Mouse (Mus musculus) stomach, embryonic 14.5 days (tissue): Measurements from ENCODE around the gene Brdt. TPM values are rescaled to one million over a fixed set of nuclear protein-coding genes. Genes with fewer than 3 reads are reported as not detected.

Experiments
- ATAC-seq: fragments of 200-750 bp; cut with Nextera tagmentation; 2 replicates; pipeline ENCODE4 v1.8.0; 2017; ENCODE audit warnings: low read depth, moderate TSS enrichment; ENCODE audit not compliant: insufficient number of reproducible peaks, insufficient read depth, low FRiP score
- H3K27ac ChIP-seq: fragments of 300-500 bp; sonication (generic); 2 replicates; pipeline ENCODE4 v1.5.1; 2014; ENCODE audit warnings: mild to moderate bottlenecking, low read length, moderate library complexity, mixed read lengths
- H3K27me3 ChIP-seq: fragments of 300-500 bp; sonication (generic); 2 replicates; pipeline ENCODE4 v1.6.1; 2014; ENCODE audit warnings: low read length, control low read depth, mixed read lengths; ENCODE audit not compliant: control insufficient read depth, insufficient read depth
- H3K36me3 ChIP-seq: fragments of 300-500 bp; sonication (generic); 2 replicates; pipeline ENCODE4 v1.6.1; 2014; ENCODE audit warnings: mild to moderate bottlenecking, control low read depth, low read length, moderate library complexity, mixed read lengths; ENCODE audit not compliant: control insufficient read depth, insufficient read depth
- H3K4me1 ChIP-seq: fragments of 300-500 bp; sonication (generic); 2 replicates; pipeline ENCODE4 v1.6.1; 2014; ENCODE audit warnings: low read length, control low read depth, mixed read lengths; ENCODE audit not compliant: control insufficient read depth, insufficient read depth
- H3K4me2 ChIP-seq: fragments of 300-500 bp; sonication (generic); replicated peaks from 2 replicates; pipeline ENCODE4 v1.6.1; 2014; ENCODE audit warnings: low read depth, low read length, control low read depth
- H3K4me3 ChIP-seq: fragments of 300-500 bp; sonication (generic); 2 replicates; pipeline ENCODE4 v1.5.1; 2014; ENCODE audit warnings: low read depth, low read length, control low read depth
- H3K9ac ChIP-seq: fragments of 300-500 bp; sonication (generic); replicated peaks from 2 replicates; pipeline ENCODE4 v1.6.1; 2014; ENCODE audit warnings: low read depth, mild to moderate bottlenecking, control low read depth, low read length, moderate library complexity, mixed read lengths
- H3K9me3 ChIP-seq: fragments of 300-500 bp; sonication (generic); 2 replicates; pipeline ENCODE4 v1.6.1; 2016; ENCODE audit warnings: low read depth, low read length, control low read depth; ENCODE audit not compliant: control insufficient read depth
- WGBS: fragments of 180-500 bp; shearing (Covaris S2); extraction: QIAGEN DNeasy Blood & Tissue Kit; methylation state at CpG from one replicate; pipeline ENCODE4 v1.1.7; 2014; 5-methylcytosine and 5-hydroxymethylcytosine counted together
- polyA plus RNA-seq: library from polyadenylated mRNA; unstranded; fragments of >200 nt; fragmentation: Nextera tagmentation; extraction: Ambion mirVana; gene quantifications from 2 replicates; pipeline ENCODE4 v1.2.1, GENCODE M21; 2014

Gene Brdt
- polyA plus RNA-seq, result 2.5 TPM in 2 replicates

GRCm38 (mm10) chr5:107330916-107331421 is at the start of gene Brdt:
Gene Brdt, plus strand, starts transcription at chr5:107331159.
- no peak within 1 kb of the TSS for H3K4me3 ChIP-seq
- no peak within 1 kb of the TSS for H3K4me2 ChIP-seq
- no peaks in the 10 kb centered on the region for H3K9me3 ChIP-seq
- no peak within 1 kb of the TSS for H3K9ac ChIP-seq
- H3K36me3 ChIP-seq, result no peaks in the 10 kb centered on the region
- 91% methylated on average over 30 of the region's 30 CpGs for WGBS
- ATAC-seq, result no peak
- H3K4me1 ChIP-seq, result no peaks in the 10 kb centered on the region
- H3K27me3 ChIP-seq, result no peaks in the 10 kb centered on the region
- H3K27ac ChIP-seq, result no peak within 1 kb of the TSS

GRCm38 (mm10) chr5:107282561-107283307 is 48.2 kb upstream of the Brdt start:
- Histone ChIP-seq H3K36me3 (no peaks in the 10 kb centered on the region), H3K9me3 (no peaks in the 10 kb centered on the region), H3K4me2 (no peak overlapping the region), H3K27me3 (no peaks in the 10 kb centered on the region), H3K9ac (no peak overlapping the region), H3K4me3 (no peak overlapping the region), H3K4me1 (peaks cover 7% of the 10 kb centered on the region), H3K27ac (no peak overlapping the region)
- WGBS, result 72% methylated on average over 9 of the region's 9 CpGs
- no peak for ATAC-seq

DNA sequence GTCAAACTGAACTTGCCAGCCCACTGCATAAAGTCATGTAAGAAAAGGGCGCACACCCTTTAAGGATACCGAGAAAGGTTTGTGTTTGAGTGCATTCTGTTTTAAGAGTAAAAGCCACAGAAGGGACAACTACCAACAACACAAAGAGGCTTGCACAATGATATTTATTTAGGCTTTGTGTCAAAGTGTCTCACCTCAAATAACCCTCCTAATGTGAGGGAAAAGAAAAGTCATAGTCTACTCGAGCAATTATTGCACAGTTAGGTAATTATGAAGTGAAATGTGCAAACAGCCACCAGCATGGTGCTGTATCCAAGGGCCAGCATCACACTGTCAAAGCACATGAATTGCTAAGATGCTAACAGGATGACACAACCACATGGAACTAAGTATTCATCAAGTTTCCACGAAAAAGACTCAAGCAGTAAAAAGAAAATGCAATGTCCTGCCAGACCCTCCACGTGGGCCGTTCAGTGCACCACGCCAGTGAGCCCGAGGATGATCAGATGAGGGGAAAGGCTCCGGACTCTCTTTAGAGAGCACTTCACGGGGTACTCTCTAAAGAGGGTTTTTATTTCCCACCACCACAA is 46.9 kb upstream of the Brdt start:
- no peak overlapping the region for H3K4me3 ChIP-seq
- no peak overlapping the region for H3K4me2 ChIP-seq
- peaks cover 7% of the 10 kb centered on the region for H3K4me1 ChIP-seq
- no peak for ATAC-seq
- H3K27me3 ChIP-seq, result no peaks in the 10 kb centered on the region
- no peaks in the 10 kb centered on the region for H3K36me3 ChIP-seq
- WGBS, result 67% methylated on average over 10 of the region's 10 CpGs
- no peaks in the 10 kb centered on the region for H3K9me3 ChIP-seq
- no peak overlapping the region for H3K9ac ChIP-seq
- no peak overlapping the region for H3K27ac ChIP-seq

DNA sequence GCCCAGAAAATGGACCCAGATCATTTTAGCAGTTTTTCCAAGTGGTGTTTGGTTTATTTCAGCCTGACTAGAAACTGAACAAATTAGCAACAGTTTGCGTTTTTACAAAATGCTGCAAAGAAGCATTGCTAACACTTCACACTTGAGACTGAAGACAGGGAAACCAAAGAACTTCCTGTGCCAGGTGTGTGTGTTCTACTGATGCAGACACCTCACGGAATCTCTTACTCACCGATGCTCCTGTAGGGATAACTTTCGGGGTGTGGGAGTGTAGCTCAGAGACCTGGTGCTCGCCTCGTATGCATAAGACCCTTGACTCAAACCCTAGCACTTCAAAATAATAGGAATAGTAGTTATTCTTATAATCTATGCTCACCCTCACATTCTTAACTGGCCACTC is 45.4 kb upstream of the Brdt start:
- 75% methylated on average over 6 of the region's 6 CpGs for WGBS
- no peak for ATAC-seq
- Histone ChIP-seq H3K36me3 (no peaks in the 10 kb centered on the region), H3K9ac (no peak overlapping the region), H3K27ac (no peak overlapping the region), H3K27me3 (no peaks in the 10 kb centered on the region), H3K9me3 (no peaks in the 10 kb centered on the region), H3K4me3 (no peak overlapping the region), H3K4me2 (no peak overlapping the region), H3K4me1 (peaks cover 12% of the 10 kb centered on the region)

DNA sequence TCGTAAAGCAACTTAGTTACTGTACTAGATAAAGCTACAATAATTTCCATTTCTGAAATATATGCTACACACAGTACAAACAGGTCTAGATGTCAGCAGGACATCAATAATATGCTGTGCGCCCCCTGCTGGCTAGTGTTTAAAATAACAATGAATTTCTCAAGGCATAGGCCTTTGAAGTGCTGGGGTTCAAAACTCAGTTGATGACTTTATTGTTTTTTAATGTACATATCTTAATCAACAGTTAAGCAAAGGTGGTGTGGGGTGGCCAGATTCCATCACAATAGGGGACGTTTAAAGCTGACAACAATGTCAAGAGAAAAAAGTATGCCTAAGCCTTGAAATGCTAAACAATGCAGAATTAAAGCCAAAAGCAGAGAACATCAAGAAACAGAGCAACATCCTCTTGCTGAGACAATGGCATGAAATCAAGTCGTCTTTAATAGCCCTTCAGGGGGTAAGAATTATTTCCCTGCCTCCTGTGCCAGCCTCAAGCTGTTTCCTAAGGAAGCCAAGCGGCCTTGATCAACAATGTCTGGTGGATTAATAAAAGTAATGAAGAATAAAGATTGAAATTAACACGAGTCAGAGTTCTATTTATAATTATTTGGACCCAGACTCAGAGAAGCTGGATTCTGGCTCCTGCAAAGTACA is 43.6 kb upstream of the Brdt start:
- 29% methylated on average over 6 of the region's 6 CpGs for WGBS
- H3K4me3 ChIP-seq, result peak overlapping the region; percentile 85
- peaks cover 12% of the 10 kb centered on the region for H3K4me1 ChIP-seq
- H3K4me2 ChIP-seq, result peak overlapping the region; percentile 64
- no peak overlapping the region for H3K9ac ChIP-seq
- no peaks in the 10 kb centered on the region for H3K36me3 ChIP-seq
- H3K27ac ChIP-seq, result no peak overlapping the region
- no peaks in the 10 kb centered on the region for H3K27me3 ChIP-seq
- no peak for ATAC-seq
- no peaks in the 10 kb centered on the region for H3K9me3 ChIP-seq

- Histone ChIP-seq H3K9me3 (no peaks in the 10 kb centered on the region), H3K4me3 (peak overlapping the region; percentile 85), H3K9ac (peak overlapping the region; percentile 95), H3K27me3 (no peaks in the 10 kb centered on the region), H3K27ac (no peak overlapping the region), H3K36me3 (no peaks in the 10 kb centered on the region), H3K4me1 (peaks cover 12% of the 10 kb centered on the region), H3K4me2 (peak overlapping the region; percentile 64)
- ATAC-seq, result no peak
- WGBS, result 43% methylated on average over 5 of the region's 5 CpGs
These were observed 43.1 kb upstream of the Brdt start for GRCm38 (mm10) chr5:107287908-107288267.

- Histone ChIP-seq H3K9ac (peak overlapping the region; percentile 95), H3K27ac (peak overlapping the region; percentile 94), H3K4me2 (peak overlapping the region; percentile 64), H3K4me1 (peaks cover 10% of the 10 kb centered on the region), H3K36me3 (no peaks in the 10 kb centered on the region), H3K4me3 (peak overlapping the region; percentile 85), H3K27me3 (no peaks in the 10 kb centered on the region), H3K9me3 (no peaks in the 10 kb centered on the region)
- 1% methylated on average over 62 of the region's 62 CpGs for WGBS
- peak; percentile 12; the same call in 1 of the 2 replicates for ATAC-seq
These were observed 42.3 kb upstream of the Brdt start for GRCm38 (mm10) chr5:107288427-107289233.

DNA sequence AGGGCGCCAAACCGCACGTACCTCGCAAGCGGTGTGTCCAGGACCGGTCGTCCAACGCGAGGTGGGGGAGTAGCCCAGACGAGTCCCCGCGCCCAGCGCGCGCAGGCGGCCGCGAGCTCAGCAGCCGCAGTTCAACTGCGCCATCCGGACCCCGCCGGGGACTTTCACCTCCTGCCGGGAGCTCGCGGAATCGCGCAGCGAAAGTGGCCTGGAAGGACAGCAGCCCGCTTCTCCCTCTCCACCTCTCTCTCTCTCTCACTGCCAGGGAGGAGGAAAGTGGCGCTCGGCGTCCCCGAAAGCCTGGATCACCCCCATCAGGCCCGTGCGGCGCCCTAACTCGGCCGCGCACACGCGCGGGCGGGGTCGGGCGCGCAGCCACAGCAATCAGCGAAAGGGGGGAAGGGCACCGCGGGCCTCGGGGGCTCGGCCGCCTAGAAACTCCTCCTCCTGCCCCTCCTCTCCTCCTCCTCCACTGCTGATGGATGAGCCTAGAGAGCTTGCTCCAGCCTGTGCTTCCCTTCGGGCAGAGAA is 41.7 kb upstream of the Brdt start, which contains the start of gene Tgfbr3:
Gene Tgfbr3 (minus strand): TSS at position 396 of the 531 bp plus-strand sequence.
- H3K9me3 ChIP-seq, result no peaks in the 10 kb centered on the region
- peak within 1 kb of the TSS; percentile 94 for H3K27ac ChIP-seq
- H3K4me2 ChIP-seq, result peak within 1 kb of the TSS; percentile 64
- peak; percentile 94 for ATAC-seq
- H3K4me1 ChIP-seq, result peaks cover 8% of the 10 kb centered on the region
- H3K9ac ChIP-seq, result peak within 1 kb of the TSS; percentile 95
- H3K36me3 ChIP-seq, result no peaks in the 10 kb centered on the region
- peak within 1 kb of the TSS; percentile 85 for H3K4me3 ChIP-seq
- H3K27me3 ChIP-seq, result no peaks in the 10 kb centered on the region
- WGBS, result under 1% methylated on average over 45 of the region's 54 CpGs
